Mouse (Mus musculus) ES-E14 (cell line): ENCODE data around the gene Tpm3. TPM values are rescaled to one million over a fixed set of nuclear protein-coding genes. Genes with fewer than 3 reads are reported as not detected.

ENCODE experiments used
- DNase-seq: peaks from one replicate; pipeline ENCODE4 v3.0.0-alpha.2; 2013; ENCODE audit warnings: low read depth, low spot score
- H3K27ac ChIP-seq: 2 replicates; pipeline ENCODE4 v1.5.1; 2012; ENCODE audit warnings: low read depth, mild to moderate bottlenecking, low read length, moderate library complexity, mixed read lengths; ENCODE audit not compliant: poor library complexity, insufficient read depth, severe bottlenecking
- H3K36me3 ChIP-seq: 2 replicates; pipeline ENCODE4 v1.6.1; 2012; ENCODE audit warnings: mild to moderate bottlenecking, low read length, moderate library complexity, mixed read lengths; ENCODE audit not compliant: control insufficient read depth, poor library complexity, insufficient read depth, severe bottlenecking
- H3K4me1 ChIP-seq, 2 experiments: fragments of 150-350 bp in 1 of 2; sonication (generic) in 1 of 2; 2 replicates each; pipeline ENCODE4 v1.6.1; 2012; ENCODE audit warnings: low read length in 2 of 2, mild to moderate bottlenecking in 1 of 2, mixed read lengths in 1 of 2; ENCODE audit not compliant: control insufficient read depth in 2 of 2, insufficient read depth in 2 of 2, poor library complexity in 1 of 2
- H3K4me3 ChIP-seq, 2 experiments: fragments of 150-350 bp in 1 of 2; sonication (generic) in 1 of 2; 2 replicates each; pipeline ENCODE4 v1.5.1; 2012; ENCODE audit warnings: low read length in 2 of 2, low read depth in 1 of 2, mild to moderate bottlenecking in 1 of 2, mixed read lengths in 1 of 2; ENCODE audit not compliant: insufficient read depth in 1 of 2, poor library complexity in 1 of 2, severe bottlenecking in 1 of 2
- H3K9ac ChIP-seq: 2 replicates; pipeline ENCODE4 v1.6.1; 2012; ENCODE audit warnings: low read depth, mild to moderate bottlenecking, low read length, mixed read lengths; ENCODE audit not compliant: poor library complexity, insufficient read depth, severe bottlenecking
- H3K9me3 ChIP-seq: fragments of 150-350 bp; sonication (generic); 2 replicates; pipeline ENCODE4 v1.6.1; 2012; ENCODE audit warnings: low read depth, mild to moderate bottlenecking, low read length; ENCODE audit not compliant: control insufficient read depth, insufficient read depth
- CHD2 ChIP-seq: IDR thresholded peaks from 2 replicates; pipeline ENCODE4 v1.6.1; 2014; ENCODE audit warnings: mild to moderate bottlenecking, low read depth, low read length, inconsistent platforms
- HCFC1 ChIP-seq: IDR thresholded peaks from 2 replicates; pipeline ENCODE4 v1.6.1; 2012; ENCODE audit warnings: low read length, inconsistent platforms, borderline replicate concordance; ENCODE audit not compliant: insufficient read depth
- MAFK ChIP-seq: IDR thresholded peaks from 2 replicates; pipeline ENCODE4 v1.6.1; 2014; ENCODE audit warnings: mild to moderate bottlenecking, low read depth, low read length, inconsistent platforms; ENCODE audit not compliant: insufficient read depth
- ZC3H11A ChIP-seq: IDR thresholded peaks from 2 replicates; pipeline ENCODE4 v1.6.1; 2012; ENCODE audit warnings: low read depth, mild to moderate bottlenecking, inconsistent platforms, low read length, borderline replicate concordance
- ZNF384 ChIP-seq: IDR thresholded peaks from 2 replicates; pipeline ENCODE4 v1.6.1; 2012; ENCODE audit warnings: low read depth, low read length, inconsistent platforms
- in situ Hi-C, 2 experiments: fragments of 600-800 bp; cut with MboI; formaldehyde crosslinking; loops; one replicate each; pipeline ENCODE4 v1.15.1; 2025; ENCODE audit warnings: low sequenced_read_pairs in 2 of 2, inconsistent platforms in 1 of 2; ENCODE audit not compliant: unreplicated experiment in 2 of 2
- total RNA-seq: library from RNA; depleted of rRNA; stranded (reverse); fragments of 300-350 nt; gene quantifications from 2 replicates; pipeline ENCODE4 v1.2.3, GENCODE M21; 2012

The Tpm3 gene
- total RNA-seq, 1 experiment = 287 TPM

DNA sequence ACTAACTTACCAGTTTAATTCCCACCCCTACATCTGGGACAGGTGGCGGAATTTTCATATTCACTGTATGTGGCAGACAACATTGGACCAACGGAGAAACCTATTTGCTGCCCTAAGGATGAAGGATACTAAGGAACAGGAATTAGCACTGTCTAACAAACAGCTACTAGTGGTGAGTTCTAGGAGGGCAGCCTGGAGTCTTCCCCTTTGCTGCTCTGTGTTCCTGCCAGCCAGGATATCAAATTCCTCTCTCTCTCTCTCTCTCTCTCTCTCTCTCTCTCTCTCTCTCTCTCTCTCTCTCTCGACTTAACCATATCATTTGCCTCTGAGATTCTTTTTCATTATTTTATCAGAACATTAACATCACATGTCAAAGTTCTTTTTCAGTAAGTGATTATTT is 8.1 kb upstream of the Tpm3 start:
- no peak overlapping the region for H3K9ac ChIP-seq
- H3K36me3 ChIP-seq = peaks cover 8% of the 10 kb centered on the region
- H3K9me3 ChIP-seq = no peaks in the 10 kb centered on the region
- no peak for TF ChIP-seq HCFC1
- TF ChIP-seq CHD2 = no peak
- TF ChIP-seq MAFK = no peak
- TF ChIP-seq ZC3H11A = no peak
- no peak for TF ChIP-seq ZNF384
- DNase-seq = no peak
- no peak overlapping the region for H3K27ac ChIP-seq
- in situ Hi-C loops = no loop called here
- no peaks in the 10 kb centered on the region; a peak in 1 of 4 replicates for H3K4me1 ChIP-seq
- no peak overlapping the region for H3K4me3 ChIP-seq

DNA sequence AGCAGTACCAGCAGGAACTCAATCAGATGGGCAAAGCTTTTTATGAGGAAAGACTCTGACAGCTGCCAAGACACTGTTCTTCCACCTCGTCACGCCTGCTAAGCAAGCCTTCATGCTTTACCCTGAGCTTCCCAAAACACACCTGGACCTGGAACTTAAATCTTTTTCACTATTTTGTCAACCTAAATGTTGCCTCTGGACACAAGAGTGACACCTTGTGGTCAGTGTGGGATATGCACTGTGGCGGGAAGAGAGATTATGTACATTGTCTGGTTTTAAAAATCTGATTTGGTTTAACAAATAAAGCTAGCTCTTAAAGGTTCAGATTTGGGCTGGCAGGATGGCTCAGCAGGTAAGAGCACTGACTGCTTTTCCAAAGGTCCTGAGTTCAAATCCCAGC is 6.9 kb upstream of the Tpm3 start:
- Histone ChIP-seq H3K9ac (no peak overlapping the region), H3K4me3 (no peak overlapping the region), H3K9me3 (no peaks in the 10 kb centered on the region), H3K36me3 (peaks cover 5% of the 10 kb centered on the region), H3K4me1 (no peaks in the 10 kb centered on the region; a peak in 1 of 4 replicates), H3K27ac (no peak overlapping the region)
- DNase-seq = no peak
- in situ Hi-C loops = no loop called here
- TF ChIP-seq ZNF384 (no peak), ZC3H11A (no peak), MAFK (no peak), CHD2 (no peak), HCFC1 (no peak)

DNA sequence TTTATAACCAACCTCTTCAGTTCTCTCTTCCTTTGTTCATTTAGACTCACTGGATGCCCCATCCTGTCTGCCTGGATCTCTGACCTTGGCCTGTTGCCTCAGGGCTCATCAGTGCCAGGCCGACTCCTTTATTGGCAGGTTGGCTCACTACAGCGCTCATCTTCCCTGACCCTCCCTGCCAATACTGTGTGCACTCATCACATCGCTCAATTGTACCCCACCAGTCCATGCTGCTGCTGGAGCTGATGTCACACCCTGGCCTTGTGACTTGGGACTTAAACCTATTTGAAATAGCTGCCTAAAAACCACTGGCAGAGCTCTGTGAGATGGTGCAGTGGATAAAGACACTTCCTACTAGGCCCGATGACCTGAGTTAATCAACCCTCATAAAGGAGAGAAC is 4.6 kb upstream of the Tpm3 start:
- Histone ChIP-seq H3K9me3 (no peaks in the 10 kb centered on the region), H3K4me1 (no peaks in the 10 kb centered on the region; a peak in 1 of 4 replicates), H3K4me3 (no peak overlapping the region), H3K9ac (no peak overlapping the region), H3K27ac (no peak overlapping the region), H3K36me3 (no peaks in the 10 kb centered on the region)
- DNase-seq = no peak
- in situ Hi-C loops = no loop called here
- TF ChIP-seq ZC3H11A (no peak), ZNF384 (no peak), MAFK (no peak), CHD2 (no peak), HCFC1 (no peak)

DNA sequence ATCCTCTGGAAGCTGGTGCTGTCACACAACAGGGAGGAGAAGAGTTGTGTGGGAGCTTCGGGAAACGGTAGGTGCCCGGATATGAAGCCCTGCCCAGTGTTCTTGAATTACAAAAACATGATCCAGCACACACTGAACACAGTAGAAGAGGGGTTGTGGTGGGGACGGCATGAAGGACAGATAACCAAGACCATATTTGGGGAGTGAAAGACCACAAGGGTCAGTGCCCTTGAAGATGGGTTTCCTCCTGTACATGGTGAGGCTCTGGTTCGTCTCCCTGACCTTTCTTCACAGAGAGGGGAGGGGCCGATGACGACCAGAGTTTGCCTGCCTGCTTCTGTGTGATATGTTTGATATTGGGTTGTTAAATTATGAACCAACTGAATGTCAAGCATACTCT is 2.8 kb upstream of the Tpm3 start:
- TF ChIP-seq HCFC1 = no peak
- no peak for TF ChIP-seq ZNF384
- TF ChIP-seq ZC3H11A = no peak
- TF ChIP-seq CHD2 = no peak
- no peak for TF ChIP-seq MAFK
- H3K4me3 ChIP-seq = no peak overlapping the region
- H3K4me1 ChIP-seq = no peaks in the 10 kb centered on the region; a peak in 1 of 4 replicates
- DNase-seq = no peak
- in situ Hi-C loops = no loop called here
- no peak overlapping the region for H3K9ac ChIP-seq
- H3K27ac ChIP-seq = no peak overlapping the region
- H3K9me3 ChIP-seq = no peaks in the 10 kb centered on the region
- no peaks in the 10 kb centered on the region for H3K36me3 ChIP-seq
